Mouse (Mus musculus) liver, embryonic 15.5 days (tissue): ENCODE measurements around the gene Neurog1. TPM values are rescaled to one million over a fixed set of nuclear protein-coding genes. Genes with fewer than 3 reads are reported as not detected.
A peak's percentile ranks its signal among the peaks of the same experiment; 100 is the strongest.

Experiments
- ATAC-seq: fragments of 200-750 bp; cut with Nextera tagmentation; 2 replicates; pipeline ENCODE4 v1.8.0; 2017; ENCODE audit warnings: moderate number of reproducible peaks, mild to moderate bottlenecking, moderate library complexity; ENCODE audit not compliant: insufficient read depth
- H3K27ac ChIP-seq: fragments of 300-500 bp; sonication (generic); replicated peaks from 2 replicates; pipeline ENCODE4 v1.5.1; 2015; ENCODE audit warnings: mild to moderate bottlenecking, inconsistent platforms
- H3K27me3 ChIP-seq: fragments of 300-500 bp; sonication (generic); 2 replicates; pipeline ENCODE4 v1.6.1; 2015; ENCODE audit warnings: mild to moderate bottlenecking, inconsistent platforms
- H3K36me3 ChIP-seq: fragments of 300-500 bp; sonication (generic); replicated peaks from 2 replicates; pipeline ENCODE4 v1.6.1; 2015; ENCODE audit warnings: moderate library complexity, mild to moderate bottlenecking, inconsistent platforms
- H3K4me1 ChIP-seq: fragments of 300-500 bp; sonication (generic); replicated peaks from 2 replicates; pipeline ENCODE4 v1.6.1; 2015; ENCODE audit warnings: inconsistent platforms
- H3K4me2 ChIP-seq: fragments of 300-500 bp; sonication (generic); 2 replicates; pipeline ENCODE4 v1.6.1; 2015; ENCODE audit warnings: moderate library complexity, mild to moderate bottlenecking, inconsistent platforms
- H3K4me3 ChIP-seq: fragments of 300-500 bp; sonication (generic); replicated peaks from 2 replicates; pipeline ENCODE4 v1.5.1; 2015; ENCODE audit warnings: mild to moderate bottlenecking, inconsistent platforms
- H3K9ac ChIP-seq: fragments of 300-500 bp; sonication (generic); 2 replicates; pipeline ENCODE4 v1.6.1; 2015; ENCODE audit warnings: moderate library complexity, mild to moderate bottlenecking, inconsistent platforms
- H3K9me3 ChIP-seq: fragments of 300-500 bp; sonication (generic); replicated peaks from 2 replicates; pipeline ENCODE4 v1.6.1; 2016; ENCODE audit warnings: inconsistent platforms
- WGBS: fragments of 180-500 bp; shearing (Covaris S2); methylation state at CpG from one replicate; pipeline ENCODE4 v1.1.7; 2015; ENCODE audit warnings: mixed read lengths; ENCODE audit not compliant: insufficient replicate concordance; 5-methylcytosine and 5-hydroxymethylcytosine counted together
- polyA plus RNA-seq: library from polyadenylated mRNA; unstranded; fragments of >200 nt; fragmentation: Nextera tagmentation; extraction: Ambion mirVana; gene quantifications from 2 replicates; pipeline ENCODE4 v1.2.1, GENCODE M21; 2015

Gene Neurog1
- not detected in 2 replicates for polyA plus RNA-seq

DNA sequence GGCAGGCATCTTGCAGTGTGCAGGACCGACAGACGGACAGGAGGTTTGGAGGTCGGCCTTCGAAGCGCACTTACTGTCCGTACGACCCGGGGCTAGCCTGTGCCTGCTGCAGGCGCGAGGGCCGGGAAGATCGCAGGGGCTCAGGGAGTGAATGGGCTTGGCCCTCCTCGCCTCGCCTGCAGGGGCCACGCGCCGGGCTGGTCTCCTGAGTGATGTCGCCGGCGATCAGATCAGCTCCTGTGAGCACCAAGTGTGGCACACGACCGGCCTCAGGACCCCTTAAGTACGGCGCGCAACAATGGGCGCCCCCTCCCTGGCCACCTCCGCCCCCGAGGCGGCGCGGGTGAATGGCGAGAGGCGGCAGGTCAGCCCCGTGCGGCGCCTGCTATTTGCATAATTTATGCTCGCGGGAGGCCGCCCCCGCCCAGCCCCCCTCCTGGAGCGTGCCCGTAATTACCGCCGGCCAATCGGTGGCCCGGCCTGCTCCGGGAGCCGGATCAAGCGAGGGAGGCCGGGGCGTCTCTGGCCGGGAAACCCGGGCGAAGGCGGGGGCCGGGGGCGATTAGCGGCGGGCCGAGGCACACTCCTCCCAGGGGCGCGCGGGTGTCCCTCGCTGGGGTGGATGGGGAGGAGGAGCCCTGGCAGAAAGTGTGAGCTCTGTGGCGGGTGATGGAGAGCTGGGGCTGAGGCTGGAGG lies at the start of gene Neurog1:
Gene Neurog1 (minus strand): TSS at position 240 of the 696 bp plus-strand sequence.
- H3K4me3 ChIP-seq: no peak within 1 kb of the TSS
- ATAC-seq: no peak
- H3K9ac ChIP-seq: no peak within 1 kb of the TSS

GRCm38 (mm10) chr13:56299336-56299735 lies 47.4 kb upstream of the Neurog1 start:
- no peaks in the 10 kb centered on the region for H3K36me3 ChIP-seq
- H3K9ac ChIP-seq: no peak overlapping the region
- H3K27me3 ChIP-seq: peaks cover 48% of the 10 kb centered on the region
- no peaks in the 10 kb centered on the region for H3K9me3 ChIP-seq
- 76% methylated on average over 11 of the region's 11 CpGs for WGBS
- ATAC-seq: no peak
- H3K4me1 ChIP-seq: no peaks in the 10 kb centered on the region
- H3K27ac ChIP-seq: no peak overlapping the region
- no peak overlapping the region for H3K4me2 ChIP-seq
- no peak overlapping the region for H3K4me3 ChIP-seq

More for the DNA sequence above, at the start of gene Neurog1:
- H3K4me1 ChIP-seq: no peaks in the 10 kb centered on the region
- H3K27ac ChIP-seq: no peak within 1 kb of the TSS
- H3K27me3 ChIP-seq: peaks cover 100% of the 10 kb centered on the region
- WGBS: 1% methylated on average over 64 of the region's 65 CpGs
- no peaks in the 10 kb centered on the region for H3K36me3 ChIP-seq
- no peaks in the 10 kb centered on the region for H3K9me3 ChIP-seq
- H3K4me2 ChIP-seq: no peak within 1 kb of the TSS; the same call in 1 of the 2 replicates

DNA sequence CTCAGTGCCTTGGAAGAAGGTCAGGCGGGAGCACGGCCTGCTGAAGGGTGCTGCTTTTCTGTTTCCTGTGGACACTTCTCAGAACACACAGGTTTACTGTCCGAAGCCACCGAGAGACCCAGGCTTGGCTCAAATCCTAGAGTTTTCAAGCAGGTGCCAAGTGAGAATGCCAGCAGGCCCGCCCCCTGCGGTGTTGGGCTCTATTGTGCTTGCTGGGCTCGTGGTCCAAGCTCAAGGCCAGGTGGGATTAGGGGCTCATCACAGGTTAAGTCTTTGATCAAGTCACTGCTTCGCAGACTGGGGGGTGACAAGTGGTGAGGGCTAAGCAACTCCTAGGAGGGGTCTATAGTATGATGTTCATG lies 44.7 kb upstream of the Neurog1 start:
- no peak overlapping the region for H3K4me3 ChIP-seq
- H3K9ac ChIP-seq: no peak overlapping the region
- H3K4me2 ChIP-seq: no peak overlapping the region
- H3K9me3 ChIP-seq: no peaks in the 10 kb centered on the region
- H3K27me3 ChIP-seq: peaks cover 75% of the 10 kb centered on the region
- H3K4me1 ChIP-seq: no peaks in the 10 kb centered on the region
- ATAC-seq: no peak
- WGBS: 10% methylated on average over 8 of the region's 8 CpGs
- H3K36me3 ChIP-seq: no peaks in the 10 kb centered on the region
- H3K27ac ChIP-seq: no peak overlapping the region

DNA sequence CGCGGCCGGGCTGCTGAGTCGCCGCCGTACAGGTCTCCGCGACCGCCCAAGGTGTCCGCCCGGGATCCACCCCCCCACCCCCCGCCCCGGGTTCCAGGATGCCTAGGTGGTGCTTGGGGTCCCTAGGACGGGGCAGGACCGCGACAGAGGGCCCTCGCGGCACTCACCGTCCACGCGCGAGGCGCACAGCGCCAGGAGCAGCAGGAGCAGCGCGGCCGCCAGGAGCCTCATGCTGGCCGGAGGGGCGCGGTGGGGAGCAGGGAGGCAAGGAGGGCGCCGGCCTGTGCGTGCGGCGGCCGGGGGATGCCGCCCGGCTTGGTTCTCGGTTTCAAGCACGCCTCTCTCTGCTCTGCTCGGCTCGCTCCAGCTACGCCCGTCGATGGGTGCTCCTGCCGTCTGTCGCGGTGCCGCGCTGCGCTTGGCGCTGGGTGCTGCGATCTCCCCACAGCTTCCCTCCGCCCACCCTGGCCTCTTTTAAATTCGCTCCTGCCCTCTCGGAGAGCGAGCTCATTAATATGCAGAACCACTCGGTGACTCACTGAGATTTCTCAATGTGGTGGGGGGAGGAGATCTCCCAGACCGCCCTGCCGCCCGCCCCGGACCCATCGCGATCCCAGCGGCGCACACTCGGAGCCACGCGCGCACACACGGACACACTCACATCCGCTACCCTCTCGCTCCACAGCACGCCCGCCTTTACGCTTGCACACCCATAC lies 44.1 kb upstream of the Neurog1 start, which contains the start of gene Cxcl14:
Gene Cxcl14 (minus strand): TSS at position 609 of the 716 bp plus-strand sequence.
- Histone ChIP-seq H3K27ac (no peak within 1 kb of the TSS), H3K36me3 (no peaks in the 10 kb centered on the region), H3K4me1 (no peaks in the 10 kb centered on the region), H3K9ac (no peak within 1 kb of the TSS), H3K4me2 (peak within 1 kb of the TSS; percentile 20; the same call in 1 of the 2 replicates), H3K4me3 (0 out of 2 replicates have a peak within 1 kb of the TSS, but pooled peaks have one; percentile 1), H3K27me3 (peaks cover 78% of the 10 kb centered on the region), H3K9me3 (no peaks in the 10 kb centered on the region)
- no peak for ATAC-seq
- WGBS: 2% methylated on average over 70 of the region's 76 CpGs

DNA sequence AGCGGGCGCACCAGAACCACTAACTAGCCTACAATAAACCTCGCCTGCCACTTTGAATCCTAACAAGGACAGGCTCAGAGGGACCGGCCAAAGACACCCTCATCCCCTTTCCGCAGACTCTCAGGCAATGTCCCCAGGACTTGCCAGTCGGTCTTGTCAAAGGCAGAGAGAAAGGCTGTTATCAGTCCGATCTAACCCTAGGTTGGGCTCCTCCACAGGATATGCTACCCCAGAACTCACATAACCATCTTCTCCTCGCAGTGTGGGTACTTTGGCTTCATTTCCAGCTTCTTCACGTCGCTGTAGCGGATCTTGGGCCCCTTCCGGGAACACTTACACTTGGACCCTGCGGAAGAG lies 43.6 kb upstream of the Neurog1 start:
- H3K27ac ChIP-seq: no peak overlapping the region
- H3K9me3 ChIP-seq: no peaks in the 10 kb centered on the region
- no peak overlapping the region for H3K9ac ChIP-seq
- WGBS: 5% methylated on average over 13 of the region's 13 CpGs
- 0 out of 2 replicates have a peak overlapping the region, but pooled peaks have one; percentile 20 for H3K4me2 ChIP-seq
- H3K27me3 ChIP-seq: peaks cover 78% of the 10 kb centered on the region
- H3K36me3 ChIP-seq: no peaks in the 10 kb centered on the region
- H3K4me3 ChIP-seq: 0 out of 2 replicates have a peak overlapping the region, but pooled peaks have one; percentile 1
- H3K4me1 ChIP-seq: no peaks in the 10 kb centered on the region
- ATAC-seq: no peak

- Histone ChIP-seq H3K4me2 (no peak overlapping the region), H3K27me3 (peaks cover 78% of the 10 kb centered on the region), H3K9ac (no peak overlapping the region), H3K9me3 (no peaks in the 10 kb centered on the region), H3K4me1 (no peaks in the 10 kb centered on the region), H3K27ac (no peak overlapping the region), H3K36me3 (no peaks in the 10 kb centered on the region), H3K4me3 (no peak overlapping the region)
- ATAC-seq: no peak
- 5% methylated on average over 10 of the region's 10 CpGs for WGBS
Observed at GRCm38 (mm10) chr13:56294908-56295307, 42.9 kb upstream of the Neurog1 start.

- ATAC-seq: no peak
- Histone ChIP-seq H3K9ac (no peak overlapping the region), H3K27me3 (peaks cover 36% of the 10 kb centered on the region), H3K27ac (no peak overlapping the region), H3K4me1 (no peaks in the 10 kb centered on the region), H3K9me3 (no peaks in the 10 kb centered on the region), H3K4me3 (no peak overlapping the region), H3K4me2 (no peak overlapping the region), H3K36me3 (no peaks in the 10 kb centered on the region)
- WGBS: 57% methylated on average over 6 of the region's 6 CpGs
Observed at GRCm38 (mm10) chr13:56289998-56290397, 38.0 kb upstream of the Neurog1 start.

GRCm38 (mm10) chr13:56289261-56289660 lies 37.3 kb upstream of the Neurog1 start:
- no peaks in the 10 kb centered on the region for H3K36me3 ChIP-seq
- no peak for ATAC-seq
- no peak overlapping the region for H3K9ac ChIP-seq
- peaks cover 29% of the 10 kb centered on the region for H3K27me3 ChIP-seq
- H3K4me2 ChIP-seq: no peak overlapping the region
- no peak overlapping the region for H3K4me3 ChIP-seq
- H3K27ac ChIP-seq: no peak overlapping the region
- H3K9me3 ChIP-seq: no peaks in the 10 kb centered on the region
- WGBS: 65% methylated on average over 11 of the region's 11 CpGs
- H3K4me1 ChIP-seq: no peaks in the 10 kb centered on the region

- 45% methylated on average over 4 of the region's 4 CpGs for WGBS
- Histone ChIP-seq H3K9me3 (no peaks in the 10 kb centered on the region), H3K4me2 (no peak overlapping the region)
Observed at GRCm38 (mm10) chr13:56288601-56289000, 36.6 kb upstream of the Neurog1 start.

GRCm38 (mm10) chr13:56287091-56287490 lies 35.1 kb upstream of the Neurog1 start:
- Histone ChIP-seq H3K4me3 (no peak overlapping the region), H3K9me3 (no peaks in the 10 kb centered on the region), H3K4me1 (no peaks in the 10 kb centered on the region), H3K36me3 (no peaks in the 10 kb centered on the region), H3K27ac (no peak overlapping the region), H3K9ac (no peak overlapping the region), H3K4me2 (no peak overlapping the region), H3K27me3 (peaks cover 7% of the 10 kb centered on the region)
- 66% methylated on average over 9 of the region's 9 CpGs for WGBS
- ATAC-seq: no peak

More at GRCm38 (mm10) chr13:56288601-56289000, 36.6 kb upstream of the Neurog1 start:
- H3K27me3 ChIP-seq: peaks cover 22% of the 10 kb centered on the region
- H3K27ac ChIP-seq: no peak overlapping the region
- no peaks in the 10 kb centered on the region for H3K4me1 ChIP-seq
- no peak overlapping the region for H3K9ac ChIP-seq
- no peaks in the 10 kb centered on the region for H3K36me3 ChIP-seq
- ATAC-seq: no peak
- no peak overlapping the region for H3K4me3 ChIP-seq

- H3K4me1 ChIP-seq: no peaks in the 10 kb centered on the region
- H3K27ac ChIP-seq: no peak overlapping the region
- H3K4me2 ChIP-seq: no peak overlapping the region
- H3K9me3 ChIP-seq: no peaks in the 10 kb centered on the region
- ATAC-seq: no peak
- no peak overlapping the region for H3K4me3 ChIP-seq
- H3K27me3 ChIP-seq: no peaks in the 10 kb centered on the region
- H3K9ac ChIP-seq: no peak overlapping the region
- H3K36me3 ChIP-seq: no peaks in the 10 kb centered on the region
- 73% methylated on average over 13 of the region's 13 CpGs for WGBS
Observed at GRCm38 (mm10) chr13:56283321-56283720, 31.4 kb upstream of the Neurog1 start.
